Mouse (Mus musculus): Measurements from ENCODE around the gene Acbd5.

DNA sequence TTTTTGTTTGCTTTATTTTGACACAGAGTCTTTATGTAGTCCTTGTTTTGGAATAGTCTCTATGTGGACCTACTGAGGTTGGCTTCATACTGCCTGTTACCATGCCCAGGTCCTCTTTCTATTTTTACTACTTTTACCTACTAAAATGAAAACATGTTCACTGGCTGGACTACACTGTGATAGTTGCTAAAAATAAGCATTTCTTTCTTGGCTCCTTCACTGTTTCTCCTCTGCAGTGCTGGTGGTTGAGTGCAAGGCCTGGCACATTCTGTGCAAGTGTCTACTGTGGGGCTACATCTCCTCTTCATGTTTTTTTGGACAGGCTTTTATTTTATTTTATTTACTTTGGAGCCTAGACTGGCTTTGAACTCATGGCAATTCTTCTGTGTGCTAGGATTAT, 51.6 kb downstream of the Acbd5 start:
- no peak for TF ChIP-seq CTCF (IDR thresholded peaks at IDR 0.05; ENCODE audit: low read depth)
- TF ChIP-seq EP300 (optimal IDR thresholded peaks at IDR 0.05) = no peak
